Mouse (Mus musculus): ENCODE data around the gene Ccnk. TPM values are rescaled to one million over a fixed set of nuclear protein-coding genes. Genes with fewer than 3 reads are reported as not detected.

Ccnk gene
- total RNA-seq, 4 experiments from 2014 or later: 26.2 to 35.0 (median 29.2) TPM

- no peak for DNase-seq
Measured at GRCm38 (mm10) chr12:108246759-108247500, 67.6 kb downstream of the Ccnk start.

- peak; percentile 46 for DNase-seq
Measured at GRCm38 (mm10) chr12:108249019-108249418, 69.6 kb downstream of the Ccnk start.

GRCm38 (mm10) chr12:108249522-108249921 lies 70.1 kb downstream of the Ccnk start:
- DNase-seq: peak; percentile 89

- DNase-seq: no peak
Measured at GRCm38 (mm10) chr12:108251034-108251792, 71.8 kb downstream of the Ccnk start.

- DNase-seq: peak; percentile 59
Measured at GRCm38 (mm10) chr12:108251825-108252542, 72.6 kb downstream of the Ccnk start.

Other genes starting within 250 kb of the Ccnk start
- gene Bcl11b, start 176.0 kb upstream of the Ccnk start, total RNA-seq (2022): under 1 TPM; 0.17 to 0.80 (median 0.55) TPM
- gene Setd3, start 265 bp upstream of the Ccnk start, total RNA-seq (2022): 100 to 1,000 TPM; 119 to 134 (median 127) TPM
- gene Ccdc85c, start 95.8 kb downstream of the Ccnk start, total RNA-seq (2022): 10 to 100 TPM; 24.6 to 36.3 (median 29.0) TPM
- gene Hhipl1, start 126.7 kb downstream of the Ccnk start, total RNA-seq (2022): 1 to 10 TPM in 3 of 4 experiments, under 1 TPM in 1; 0.81 to 1.9 (median 1.5) TPM
- gene Cyp46a1, start 154.8 kb downstream of the Ccnk start, total RNA-seq (2022): 1 to 10 TPM; 2.1 to 7.3 (median 4.7) TPM
- 10 to 100 TPM; 15.2 to 31.0 (median 22.8) TPM for gene Eml1, start 191.4 kb downstream of the Ccnk start, total RNA-seq (2022)

Measured in adrenal gland, adult 8-10 months (tissue).